Mouse (Mus musculus) liver, adult 2 months (tissue): ENCODE results near the gene 4930442H23Rik.

Experiments
- CTCF ChIP-seq: fragments of 200-500 bp; IDR thresholded peaks from 2 replicates; pipeline ENCODE4 v1.5.1; 2011; ENCODE audit warnings: low read depth, low read length, control low read depth
- POLR2A ChIP-seq: fragments of 200-500 bp; IDR thresholded peaks from 2 replicates; pipeline ENCODE4 v1.6.1; 2011; ENCODE audit warnings: low read length, control low read depth; ENCODE audit not compliant: insufficient read depth; ENCODE audit errors: extremely low read depth

DNA sequence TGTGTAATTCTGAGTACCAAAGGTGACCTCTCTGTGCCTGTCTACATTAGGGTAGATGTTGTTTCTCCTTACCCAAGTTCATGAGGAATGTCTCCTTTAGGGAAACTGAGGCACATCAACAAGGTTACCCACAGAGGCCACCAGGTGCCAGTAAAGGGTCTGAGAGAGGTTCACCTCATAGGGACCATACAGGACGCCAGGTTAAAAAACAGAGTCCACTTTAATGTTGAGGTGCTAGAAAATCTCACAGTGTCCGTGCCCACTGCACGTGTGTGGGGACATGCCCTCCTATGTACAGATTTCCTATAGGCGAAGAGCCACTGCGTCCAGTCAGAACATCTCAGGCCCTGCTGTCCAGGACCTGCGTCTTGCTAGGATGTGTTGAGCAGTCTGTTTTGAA lies 15.3 kb upstream of the 4930442H23Rik start:
- no peak for TF ChIP-seq POLR2A
- no peak for TF ChIP-seq CTCF
